Mouse (Mus musculus): ENCODE measurements around the gene Ubb.
"Not testable (repeated sequence)": the region's sequence is repeated elsewhere in the genome, so short reads cannot be mapped to it uniquely, and the experiment has no call there.

Ubb gene

GRCm38 (mm10) chr11:62550727-62551225 is at the start of gene Ubb:
TSS of gene Ubb (plus strand) at chr11:62551171.
- DNase-seq (ENCODE audit: low read depth in 2 of 2, low spot score in 2 of 2), result peak; percentile 97 to 98

DNA sequence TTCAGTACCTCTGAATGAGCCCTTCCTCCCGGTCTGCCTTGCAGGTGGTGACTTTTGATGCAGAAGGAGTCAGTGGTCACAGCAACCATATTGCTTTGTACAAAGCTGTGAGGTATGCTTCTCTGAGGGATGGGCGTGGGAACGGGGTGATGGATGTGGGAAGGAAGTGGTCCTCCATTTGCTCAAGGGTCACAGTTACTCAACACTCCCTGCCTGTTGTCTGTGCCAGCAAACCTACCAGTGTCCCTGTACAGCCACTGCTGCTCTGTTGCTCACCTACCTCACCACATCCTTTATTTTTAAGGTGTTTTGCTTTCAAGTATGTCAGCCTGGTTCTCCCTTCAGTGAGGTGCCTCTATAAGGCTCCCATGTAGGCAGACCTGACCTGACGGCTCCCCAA is 43.3 kb upstream of the Ubb start:
- DNase-seq (ENCODE audit: low read depth in 2 of 2, low spot score in 2 of 2), result peak; percentile 61 to 67

DNA sequence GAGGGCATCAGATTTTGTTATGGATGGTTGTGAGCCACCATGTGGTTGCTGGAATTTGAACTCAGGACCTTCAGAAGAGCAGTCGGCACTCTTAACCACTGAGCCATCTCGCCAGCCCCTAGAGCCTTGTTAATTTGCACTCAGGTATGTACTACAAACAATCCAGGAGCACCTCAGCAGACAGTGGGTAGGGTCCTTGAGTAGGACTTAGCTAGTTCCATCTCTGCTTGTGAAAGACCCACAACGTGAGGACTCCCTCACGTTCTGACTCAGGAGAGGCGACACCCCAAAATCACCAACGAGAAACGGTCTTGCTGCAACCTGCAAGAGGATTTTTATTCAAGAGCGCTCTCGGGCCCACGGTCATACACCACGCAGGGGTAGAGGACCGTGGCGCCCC is 42.6 kb upstream of the Ubb start:
- not testable (repeated sequence) for DNase-seq (ENCODE audit: low read depth in 2 of 2, low spot score in 2 of 2)

- not testable (repeated sequence) for DNase-seq (ENCODE audit: low read depth in 2 of 2, low spot score in 2 of 2)
Observed at GRCm38 (mm10) chr11:62508816-62509215, 42.2 kb upstream of the Ubb start.

DNA sequence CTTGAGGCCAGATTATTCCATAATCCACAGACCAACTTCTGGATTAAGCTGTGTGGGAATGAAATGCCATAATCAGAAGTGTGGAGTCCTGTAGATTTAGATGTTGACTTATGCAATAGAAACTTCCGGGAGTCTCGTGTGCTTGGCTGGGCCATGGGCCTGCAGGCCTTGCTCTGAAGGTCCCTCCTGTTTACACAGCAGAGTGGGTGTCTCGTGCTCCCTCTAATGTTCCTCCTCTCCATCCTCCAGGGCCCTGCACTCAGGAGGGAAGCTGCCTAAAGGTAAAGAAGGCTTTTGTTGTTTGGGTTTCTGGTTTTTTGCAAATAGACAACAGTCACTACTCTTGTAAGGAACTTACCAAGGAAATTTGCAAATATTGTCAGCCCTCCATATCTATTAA is 41.4 kb upstream of the Ubb start:
- DNase-seq (ENCODE audit: low read depth in 2 of 2, low spot score in 2 of 2), result no peak

- DNase-seq (ENCODE audit: low read depth in 2 of 2, low spot score in 2 of 2), result no peak
Observed at GRCm38 (mm10) chr11:62510956-62511355, 40.0 kb upstream of the Ubb start.

GRCm38 (mm10) chr11:62511444-62512202 is 39.3 kb upstream of the Ubb start:
- no peak for DNase-seq (ENCODE audit: low read depth in 2 of 2, low spot score in 2 of 2)

- no peak for DNase-seq (ENCODE audit: low read depth in 2 of 2, low spot score in 2 of 2)
Observed at GRCm38 (mm10) chr11:62512529-62513080, 38.4 kb upstream of the Ubb start.

GRCm38 (mm10) chr11:62513311-62513710 is 37.7 kb upstream of the Ubb start:
- DNase-seq (ENCODE audit: low read depth in 2 of 2, low spot score in 2 of 2), result no peak

GRCm38 (mm10) chr11:62518991-62519390 is 32.0 kb upstream of the Ubb start:
- no peak for DNase-seq (ENCODE audit: low read depth in 2 of 2, low spot score in 2 of 2)

DNA sequence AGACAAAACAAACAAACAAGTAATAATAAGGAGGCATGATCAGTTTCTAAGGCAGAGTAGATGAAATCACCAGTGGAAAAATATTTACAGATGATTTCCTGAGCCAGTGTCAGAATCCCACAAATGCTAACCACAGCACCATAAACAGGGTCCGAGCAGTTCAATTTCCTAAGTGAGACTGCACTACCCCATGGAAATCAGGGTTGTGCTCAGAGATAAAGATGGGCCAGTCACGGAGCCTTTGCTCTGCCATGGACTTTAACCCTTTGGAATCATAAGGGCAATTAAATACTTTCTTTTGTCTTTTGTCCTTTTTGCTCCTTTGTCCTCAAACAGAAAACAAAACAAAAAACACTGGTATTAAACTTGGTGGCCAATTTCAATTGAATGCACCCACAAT is 28.7 kb upstream of the Ubb start:
- DNase-seq (ENCODE audit: low read depth in 2 of 2, low spot score in 2 of 2), result no peak

GRCm38 (mm10) chr11:62537089-62537488 is 13.9 kb upstream of the Ubb start:
- DNase-seq (ENCODE audit: low read depth in 2 of 2, low spot score in 2 of 2), result no peak

DNA sequence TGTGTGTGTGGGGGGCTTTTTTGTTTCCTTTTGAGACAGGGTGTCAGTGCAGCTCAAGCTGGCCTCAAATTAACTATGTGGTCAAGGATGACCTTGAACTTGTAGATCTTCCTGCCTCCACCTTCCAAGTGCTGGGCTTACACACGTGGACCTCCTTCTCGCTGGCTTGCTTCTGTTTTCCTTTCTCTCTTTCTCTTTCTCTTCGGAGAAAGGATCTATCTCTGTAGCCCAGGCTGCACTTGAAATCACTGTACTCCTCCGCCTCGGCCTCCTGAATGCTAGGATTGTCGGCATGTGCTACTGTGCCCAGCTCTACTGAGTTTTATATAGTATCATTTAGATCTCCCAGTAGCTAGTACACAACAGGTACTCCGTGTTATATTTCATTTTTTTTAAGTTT is 13.4 kb upstream of the Ubb start:
- no peak for DNase-seq (ENCODE audit: low read depth in 2 of 2, low spot score in 2 of 2)

DNA sequence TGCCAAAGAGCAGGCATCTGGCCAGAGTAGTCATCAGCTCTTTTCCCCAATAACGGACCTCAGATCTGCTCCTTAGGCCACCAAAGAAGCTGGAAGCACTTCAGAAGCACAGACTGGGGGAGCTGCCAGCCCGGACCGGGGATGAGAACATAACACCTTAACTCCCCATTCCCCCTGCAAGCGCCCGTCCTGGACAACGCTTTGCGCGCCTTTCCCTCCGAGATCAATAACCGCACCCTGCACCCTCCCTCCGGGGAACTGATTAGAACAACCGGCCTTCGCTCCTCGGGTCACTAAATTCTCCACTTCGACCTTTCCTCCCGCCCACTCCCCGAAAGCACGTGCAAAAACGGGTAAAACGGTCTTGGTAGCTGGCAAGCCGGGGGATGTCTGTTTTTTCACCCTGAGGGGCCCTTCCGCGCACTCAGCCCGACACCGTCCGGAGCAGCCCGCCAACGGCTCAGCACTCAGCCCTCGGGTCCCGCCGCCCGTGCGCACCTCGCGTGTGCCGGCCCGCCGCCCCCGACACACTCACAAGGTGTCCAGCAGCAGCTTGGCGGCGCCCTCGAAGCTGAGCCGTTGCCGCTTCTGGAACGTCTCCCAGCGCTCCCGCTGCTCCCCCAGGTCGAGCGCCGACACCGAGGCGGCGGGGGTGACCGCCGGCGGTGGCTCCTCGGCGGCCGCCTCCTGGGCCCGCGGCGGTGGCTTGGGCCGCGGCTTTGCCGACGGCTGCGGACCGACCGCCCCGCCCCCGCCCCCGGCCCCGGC is 12.5 kb upstream of the Ubb start:
- DNase-seq (ENCODE audit: low read depth in 2 of 2, low spot score in 2 of 2), result peak; percentile 30 to 32

- peak; percentile 39 to 51 for DNase-seq (ENCODE audit: low read depth in 2 of 2, low spot score in 2 of 2)
Observed at GRCm38 (mm10) chr11:62539089-62539890, 11.7 kb upstream of the Ubb start, which contains the start of gene Cenpv. TSS of gene Cenpv (minus strand) at chr11:62539261.

DNA sequence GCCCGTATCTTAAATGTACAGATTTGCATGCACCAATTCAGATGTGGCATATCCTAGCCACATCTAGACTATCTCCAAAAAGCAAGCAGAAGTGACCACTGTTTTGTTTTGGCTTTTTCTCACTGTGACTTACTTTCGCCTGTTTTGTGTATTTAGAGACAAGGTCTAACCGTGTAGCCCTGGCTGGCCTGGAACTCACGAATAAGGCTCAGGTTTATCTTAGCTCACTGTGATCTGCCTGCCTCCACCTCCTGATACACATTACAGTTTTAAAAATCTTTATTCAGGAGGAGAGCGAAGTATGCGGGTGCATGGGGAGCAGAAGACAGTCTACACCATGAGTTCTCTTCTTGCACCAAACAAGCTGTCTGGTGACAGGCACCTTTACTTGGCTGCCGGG is 10.8 kb upstream of the Ubb start:
- DNase-seq (ENCODE audit: low read depth in 2 of 2, low spot score in 2 of 2), result no peak

DNA sequence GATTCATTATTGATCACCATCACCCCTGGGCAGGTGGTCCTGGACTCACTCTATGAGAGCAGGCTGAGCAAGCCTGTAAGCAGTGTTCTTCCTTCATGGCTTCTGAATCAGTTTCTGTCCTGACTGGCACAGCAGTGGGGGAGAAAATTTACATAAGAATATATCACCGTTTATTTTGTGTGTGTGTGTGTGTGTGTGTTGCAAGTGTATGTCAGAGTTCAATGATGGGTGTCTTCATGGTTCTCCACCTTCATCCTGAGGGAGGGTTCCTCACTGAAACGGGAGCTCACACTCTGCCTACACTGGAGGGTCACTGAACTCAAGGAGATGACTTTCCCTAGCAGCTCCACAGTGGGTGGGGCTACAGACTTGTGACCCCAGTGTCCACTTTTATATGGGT is 10.0 kb upstream of the Ubb start:
- no peak for DNase-seq (ENCODE audit: low read depth in 2 of 2, low spot score in 2 of 2)

GRCm38 (mm10) chr11:62541581-62541980 is 9.4 kb upstream of the Ubb start:
- no peak for DNase-seq (ENCODE audit: low read depth in 2 of 2, low spot score in 2 of 2)

- no peak for DNase-seq (ENCODE audit: low read depth in 2 of 2, low spot score in 2 of 2)
Observed at GRCm38 (mm10) chr11:62543991-62544390, 7.0 kb upstream of the Ubb start.

GRCm38 (mm10) chr11:62549782-62550181 is 1.2 kb upstream of the Ubb start:
- DNase-seq (ENCODE audit: low read depth in 2 of 2, low spot score in 2 of 2), result peak in 1 of 2 experiments; percentile 23

DNA sequence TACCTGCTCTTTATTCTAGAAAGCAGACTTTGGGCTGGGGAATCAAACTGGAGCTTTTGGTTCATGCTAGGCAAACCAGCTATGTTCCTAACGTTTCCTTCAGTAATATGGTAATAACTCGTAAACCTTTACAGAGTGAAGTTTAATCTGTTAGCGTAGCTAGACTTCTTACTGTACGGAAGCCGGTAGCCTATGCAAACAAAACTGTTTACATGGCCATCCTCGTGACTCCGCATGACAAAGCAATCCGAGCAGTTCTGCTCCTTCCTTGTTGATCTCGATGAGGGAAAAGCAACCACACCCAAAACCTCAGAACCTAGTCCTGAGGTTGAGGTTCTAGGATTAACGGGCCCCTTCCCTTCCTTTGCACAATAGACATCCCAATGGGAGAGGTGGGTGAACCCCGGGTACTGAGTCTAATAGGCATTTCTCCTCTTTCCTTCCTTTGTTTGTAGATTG is 715 bp upstream of the Ubb start:
- peak; percentile 37 to 41 for DNase-seq (ENCODE audit: low read depth in 2 of 2, low spot score in 2 of 2)

All from CD8-positive naive resting alpha-beta T cell, adult 2 months (primary cell).